Mouse (Mus musculus) cerebellum, adult 2 months (tissue): ENCODE data around the gene Ern1.

Experiments used
- CTCF ChIP-seq: fragments of 200-500 bp; IDR thresholded peaks from 2 replicates; pipeline ENCODE4 v1.5.1; 2011; ENCODE audit warnings: low read depth, mild to moderate bottlenecking, control low read depth, low read length, moderate library complexity, borderline replicate concordance; ENCODE audit not compliant: insufficient read depth
- POLR2A ChIP-seq: fragments of 200-500 bp; IDR thresholded peaks from 2 replicates; pipeline ENCODE4 v1.6.1; 2011; ENCODE audit warnings: low read length, control low read depth, borderline replicate concordance; ENCODE audit not compliant: insufficient read depth

- TF ChIP-seq CTCF (no peak), POLR2A (no peak)
Measured at GRCm38 (mm10) chr11:106527926-106528325, 40.3 kb upstream of the Ern1 start.
